ENCODE assay signal across 9 mouse cellular contexts in the genomic region with DNA sequence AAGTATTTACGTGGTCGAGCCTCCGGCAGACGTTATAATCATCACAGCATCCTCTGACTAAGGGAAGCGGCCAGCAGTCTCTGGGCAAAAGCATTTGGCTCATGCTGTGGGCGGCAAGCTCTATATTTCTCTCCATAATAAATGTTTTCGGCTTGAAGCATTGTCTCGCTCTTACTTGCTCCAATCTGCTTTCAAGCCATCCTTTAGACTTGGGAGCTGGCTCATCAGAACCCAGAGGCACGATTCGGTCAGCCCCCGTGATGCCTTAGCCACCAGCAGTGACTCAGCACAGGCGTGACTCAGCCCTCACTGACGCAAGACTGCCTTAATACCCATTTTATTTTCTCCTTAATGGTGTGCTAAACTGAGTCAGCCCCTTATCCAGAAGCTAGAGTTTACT. TPM values are rescaled to one million over a fixed set of nuclear protein-coding genes. Genes with fewer than 3 reads are reported as not detected.
DNase-seq lines count a peak whose midpoint lies in the region; ATAC-seq lines count a peak whose summit lies in the region.
"Had no signal": no experiment of that assay in that cellular context is flagged by ENCODE, and none has a peak within 500 bp of the region (broad histone marks: within the 10 kb centered on the region; RNA-seq: fewer than 3 reads in every experiment).

No protein-coding gene starts in this region.

- ATAC-seq in hindbrain, embryonic 16.5 days, result no peak

- no peak overlapping the region for H3K9ac ChIP-seq in hindbrain, embryonic 16.5 days (ENCODE audit: low read depth, low read length)
- H3K9ac ChIP-seq: limb, embryonic 13.5 days had no signal

- no peak overlapping the region for H3K4me2 ChIP-seq in hindbrain, embryonic 16.5 days (ENCODE audit: low read length)
- H3K4me2 ChIP-seq: limb, embryonic 13.5 days had no signal

- peaks cover 12% of the 10 kb centered on the region for H3K4me1 ChIP-seq in midbrain, embryonic 10.5 days
- peaks cover 3% of the 10 kb centered on the region; the same call in 1 of the 2 replicates for H3K4me1 ChIP-seq in hindbrain, embryonic 16.5 days (ENCODE audit: control insufficient read depth, insufficient read depth, low read depth, low read length)

- intact Hi-C loops in left cerebral cortex, postnatal 36 days (cut with DNase I), result no loop called here

- no peaks in the 10 kb centered on the region for H3K36me3 ChIP-seq in midbrain, embryonic 10.5 days
- H3K36me3 ChIP-seq in hindbrain, embryonic 16.5 days (ENCODE audit: control insufficient read depth, insufficient read depth, low read length), result no peaks in the 10 kb centered on the region
- H3K36me3 ChIP-seq: limb, embryonic 13.5 days had no signal

- no peak overlapping the region for H3K4me3 ChIP-seq in midbrain, embryonic 10.5 days
- H3K4me3 ChIP-seq in hindbrain, embryonic 16.5 days (ENCODE audit: low read length), result no peak overlapping the region
- H3K4me3 ChIP-seq: limb, embryonic 13.5 days had no signal

- peaks cover 94% of the 10 kb centered on the region for H3K27me3 ChIP-seq in midbrain, embryonic 10.5 days (ENCODE audit: low read depth, poor library complexity, severe bottlenecking)
- H3K27me3 ChIP-seq in hindbrain, embryonic 16.5 days (replicated peaks; ENCODE audit: control insufficient read depth, insufficient read depth, low read length), result peaks cover 5% of the 10 kb centered on the region

- DNase-seq in urinary bladder, adult 18-20 months (ENCODE audit: low spot score in 2 of 2), result peak; percentile 48 to 59
- no peak for DNase-seq in urinary bladder, adult 2 months (ENCODE audit: low spot score)
- DNase-seq in adrenal gland, postnatal 14 days, result peak; percentile 72
- DNase-seq in left cerebral cortex, postnatal 36 days (ENCODE audit: low spot score in 2 of 2), result peak; percentile 62 to 78
- DNase-seq in cerebellum, postnatal 4 days (ENCODE audit: low spot score in 2 of 2), result no peak
- no peak for DNase-seq in midbrain, embryonic 10.5 days (ENCODE audit: low spot score)
- DNase-seq: cerebellum, adult 11-12 months had no signal

- H3K27ac ChIP-seq in midbrain, embryonic 10.5 days (replicated peaks), result no peak overlapping the region
- H3K27ac ChIP-seq in hindbrain, embryonic 16.5 days (ENCODE audit: low read depth, low read length), result no peak overlapping the region
- H3K27ac ChIP-seq: limb, embryonic 13.5 days had no signal

- 80% methylated on average over 13 of the region's 13 CpGs for WGBS in midbrain, embryonic 10.5 days
- 65% methylated on average over 13 of the region's 13 CpGs for WGBS in hindbrain, embryonic 16.5 days

- peaks cover 8% of the 10 kb centered on the region for H3K9me3 ChIP-seq in midbrain, embryonic 10.5 days (replicated peaks)
- no peaks in the 10 kb centered on the region; the same call in 1 of the 2 replicates for H3K9me3 ChIP-seq in hindbrain, embryonic 16.5 days (ENCODE audit: control insufficient read depth, low read length)

RNA-seq across cellular contexts. Expression of a gene that starts 3.7 kb away (rescaled TPM):
- polyA plus RNA-seq in urinary bladder, adult 2 months (2012; rRNA removed), result 49.6 and 57.0 TPM in 2 replicates
- 17.8 and 19.6 TPM in 2 replicates for total RNA-seq in adrenal gland, postnatal 14 days (2021)
- 10 to 100 TPM; 14.8 to 15.1 TPM for total RNA-seq in left cerebral cortex, postnatal 36 days (2021)
- polyA plus RNA-seq in midbrain, embryonic 10.5 days (2016; fragmentation: Nextera tagmentation; extraction: Ambion mirVana), result 9.8 and 10.3 TPM in 2 replicates
- 4.2 and 5.2 TPM in 2 replicates for polyA plus RNA-seq in hindbrain, embryonic 16.5 days (2015; fragmentation: Nextera tagmentation; extraction: Ambion mirVana)

RNA-seq across cellular contexts. Expression of a gene that starts 15.5 kb away (rescaled TPM):
- 19.7 and 22.0 TPM in 2 replicates for polyA plus RNA-seq in urinary bladder, adult 2 months (2012; rRNA removed)
- total RNA-seq in adrenal gland, postnatal 14 days (2021), result 27.8 and 30.7 TPM in 2 replicates
- 10 to 100 TPM; 30.1 to 34.4 TPM for total RNA-seq in left cerebral cortex, postnatal 36 days (2021)
- 81.2 and 82.3 TPM in 2 replicates for polyA plus RNA-seq in midbrain, embryonic 10.5 days (2016; fragmentation: Nextera tagmentation; extraction: Ambion mirVana)
- polyA plus RNA-seq in hindbrain, embryonic 16.5 days (2015; fragmentation: Nextera tagmentation; extraction: Ambion mirVana), result 44.9 and 50.0 TPM in 2 replicates

Comparison
In these comparisons a context has a peak if more than half of its experiments do, and no peak if none do; other contexts are left out.
1. DNase-seq: peak in urinary bladder, adult 18-20 months (2 of 2), adrenal gland, postnatal 14 days (single experiment) and left cerebral cortex, postnatal 36 days (2 of 2); none in urinary bladder, adult 2 months (single experiment), cerebellum, postnatal 4 days (0 of 2) and midbrain, embryonic 10.5 days (single experiment).